Mouse (Mus musculus) liver, embryonic 14.5 days (tissue): Measurements from ENCODE around the gene Fam228a. TPM values are rescaled to one million over a fixed set of nuclear protein-coding genes. Genes with fewer than 3 reads are reported as not detected.
"Not testable (repeated sequence)": the region's sequence is repeated elsewhere in the genome, so short reads cannot be mapped to it uniquely, and the experiment has no call there.

ENCODE experiments used
- ATAC-seq: fragments of 200-750 bp; cut with Nextera tagmentation; 2 replicates; pipeline ENCODE4 v1.8.0; 2017; ENCODE audit warnings: moderate number of reproducible peaks, mild to moderate bottlenecking, moderate library complexity; ENCODE audit not compliant: insufficient read depth
- DNase-seq, 3 experiments: peaks; one replicate each; pipeline ENCODE4 v3.0.0-alpha.2; 2012 to 2013; ENCODE audit warnings: low read depth in 3 of 3, low spot score in 3 of 3
- H3K27ac ChIP-seq: fragments of 300-500 bp; sonication (generic); 2 replicates; pipeline ENCODE4 v1.5.1; 2014; ENCODE audit warnings: moderate library complexity, mild to moderate bottlenecking, control low read depth, inconsistent platforms
- H3K27me3 ChIP-seq: fragments of 300-500 bp; sonication (generic); 2 replicates; pipeline ENCODE4 v1.6.1; 2014; ENCODE audit warnings: mild to moderate bottlenecking, low read length, moderate library complexity; ENCODE audit not compliant: control insufficient read depth, insufficient read depth
- H3K36me3 ChIP-seq: fragments of 300-500 bp; sonication (generic); replicated peaks from 2 replicates; pipeline ENCODE4 v1.6.1; 2014; ENCODE audit warnings: low read depth; ENCODE audit not compliant: control insufficient read depth, insufficient read depth
- H3K4me1 ChIP-seq, 2 experiments: fragments of 200-500 bp in 1 of 2; fragments of 300-500 bp in 1 of 2; sonication (generic) in 1 of 2; replicated peaks; 2 replicates each; pipeline ENCODE4 v1.6.1; 2012 to 2014; ENCODE audit warnings: antibody characterized with exemption in 1 of 2, inconsistent platforms in 1 of 2, low read length in 1 of 2; ENCODE audit not compliant: control insufficient read depth in 2 of 2, insufficient read depth in 2 of 2
- H3K4me2 ChIP-seq: fragments of 300-500 bp; sonication (generic); 2 replicates; pipeline ENCODE4 v1.6.1; 2014; ENCODE audit warnings: low read depth, mild to moderate bottlenecking, control low read depth, moderate library complexity
- H3K4me3 ChIP-seq, 2 experiments: fragments of 200-500 bp in 1 of 2; fragments of 300-500 bp in 1 of 2; sonication (generic) in 1 of 2; 2 replicates each; pipeline ENCODE4 v1.5.1; 2012 to 2014; ENCODE audit warnings: low read depth in 2 of 2, low read length in 2 of 2, mild to moderate bottlenecking in 2 of 2, control low read depth in 1 of 2, inconsistent platforms in 1 of 2, moderate library complexity in 1 of 2; ENCODE audit not compliant: insufficient read depth in 1 of 2
- H3K9ac ChIP-seq: fragments of 300-500 bp; sonication (generic); replicated peaks from 2 replicates; pipeline ENCODE4 v1.6.1; 2014; ENCODE audit warnings: mild to moderate bottlenecking, control low read depth, moderate library complexity
- H3K9me3 ChIP-seq: fragments of 300-500 bp; sonication (generic); 2 replicates; pipeline ENCODE4 v1.6.1; 2016; ENCODE audit warnings: low read length, mixed read lengths; ENCODE audit not compliant: control insufficient read depth
- CTCF ChIP-seq: IDR thresholded peaks from 2 replicates; pipeline ENCODE4 v1.5.1; 2016; ENCODE audit warnings: antibody characterized with exemption, low read depth, control low read depth
- EP300 ChIP-seq: IDR thresholded peaks from 2 replicates; pipeline ENCODE4 v1.6.1; 2016; ENCODE audit warnings: antibody characterized with exemption, low read depth
- WGBS: fragments of 180-500 bp; shearing (Covaris S2); extraction: QIAGEN DNeasy Blood & Tissue Kit; methylation state at CpG from one replicate; pipeline ENCODE4 v1.1.7; 2014; ENCODE audit not compliant: insufficient replicate concordance; 5-methylcytosine and 5-hydroxymethylcytosine counted together
- polyA plus RNA-seq, 2 experiments: library from polyadenylated mRNA; depleted of rRNA in 1 of 2; stranded (reverse) in 1 of 2; unstranded in 1 of 2; fragments of >200 nt; fragmentation: Nextera tagmentation in 1 of 2; extraction: Ambion mirVana in 1 of 2; gene quantifications; 2 replicates each; pipeline versions ENCODE4 v1.2.1 to v1.2.3; 2012 to 2014

Fam228a gene
- 0.09 TPM in 2 replicates for polyA plus RNA-seq (2012; rRNA removed)
- polyA plus RNA-seq (2014; fragmentation: Nextera tagmentation; extraction: Ambion mirVana) = 0.05 TPM in 1 of 2 replicates, not detected in the other

DNA sequence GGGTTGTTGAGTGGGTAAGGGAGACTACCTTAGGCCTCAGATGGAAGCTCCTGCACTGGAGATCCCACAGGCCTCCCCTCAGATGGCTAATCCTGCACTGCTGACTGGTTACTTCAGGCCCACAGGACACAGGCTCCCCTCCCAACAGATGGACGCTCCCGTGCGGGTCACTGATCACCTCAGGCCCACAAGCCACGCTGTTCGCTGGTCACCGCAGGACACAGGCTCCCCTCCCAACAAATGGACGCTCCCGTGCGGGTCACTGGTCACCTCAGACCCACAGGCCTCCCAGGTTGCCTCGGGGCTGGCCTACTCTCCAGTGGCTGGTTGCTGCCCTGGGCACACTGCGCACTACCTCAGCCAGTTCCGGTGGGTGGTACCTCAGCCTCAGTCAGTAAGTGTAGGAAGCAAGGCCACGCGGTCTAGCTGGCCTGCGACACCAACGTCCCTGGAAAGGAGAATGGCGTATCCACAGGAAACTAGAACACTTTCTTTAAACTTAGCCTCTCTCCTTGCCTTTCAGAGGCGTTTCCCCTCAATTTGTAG is at the start of gene Fam228a:
TSS of gene Fam228a (minus strand) at position 400 of the 546 bp plus-strand sequence.
- no peak for DNase-seq
- no peaks in the 10 kb centered on the region for H3K4me1 ChIP-seq
- no peak within 1 kb of the TSS for H3K27ac ChIP-seq
- no peaks in the 10 kb centered on the region for H3K27me3 ChIP-seq
- no peak within 1 kb of the TSS for H3K4me3 ChIP-seq
- TF ChIP-seq EP300 (no peak), CTCF (no peak)
- no peaks in the 10 kb centered on the region for H3K36me3 ChIP-seq
- H3K9me3 ChIP-seq = no peaks in the 10 kb centered on the region
- no peak within 1 kb of the TSS for H3K4me2 ChIP-seq
- ATAC-seq = no peak
- 79% methylated on average over 18 of the region's 18 CpGs for WGBS
- no peak within 1 kb of the TSS for H3K9ac ChIP-seq

- Histone ChIP-seq H3K27ac (no peak overlapping the region), H3K9me3 (no peaks in the 10 kb centered on the region), H3K27me3 (no peaks in the 10 kb centered on the region), H3K36me3 (no peaks in the 10 kb centered on the region), H3K4me3 (no peak overlapping the region), H3K4me2 (no peak overlapping the region), H3K9ac (no peak overlapping the region), H3K4me1 (no peaks in the 10 kb centered on the region)
- no peak for ATAC-seq
- no peak for TF ChIP-seq EP300
- TF ChIP-seq CTCF = no peak
- DNase-seq = no peak
- WGBS = 54% methylated on average over 2 of the region's 2 CpGs
Measured at GRCm38 (mm10) chr12:4784466-4784865, 46.2 kb upstream of the Fam228a start.

GRCm38 (mm10) chr12:4783598-4783997 is 45.4 kb upstream of the Fam228a start:
- Histone ChIP-seq H3K4me3 (no peak overlapping the region), H3K9me3 (no peaks in the 10 kb centered on the region), H3K27ac (no peak overlapping the region), H3K27me3 (no peaks in the 10 kb centered on the region), H3K4me2 (no peak overlapping the region), H3K9ac (no peak overlapping the region), H3K36me3 (no peaks in the 10 kb centered on the region), H3K4me1 (no peaks in the 10 kb centered on the region)
- no peak for ATAC-seq
- WGBS = 50% methylated on average over 5 of the region's 5 CpGs
- TF ChIP-seq CTCF (no peak), EP300 (no peak)
- DNase-seq = no peak

- not testable (repeated sequence) for H3K4me1 ChIP-seq, ATAC-seq, H3K27me3 ChIP-seq, DNase-seq, H3K36me3 ChIP-seq, H3K9me3 ChIP-seq, H3K4me2 ChIP-seq, H3K9ac ChIP-seq, H3K4me3 ChIP-seq, H3K27ac ChIP-seq
- 72% methylated on average over 9 of the region's 9 CpGs for WGBS
Measured at GRCm38 (mm10) chr12:4781725-4782404, 43.6 kb upstream of the Fam228a start.

GRCm38 (mm10) chr12:4781270-4781669 is 43.0 kb upstream of the Fam228a start:
- TF ChIP-seq CTCF = peak; percentile 21; the same call in 1 of the 2 replicates
- TF ChIP-seq EP300 = no peak
- WGBS = 31% methylated on average over 1 of the region's 1 CpGs
- Histone ChIP-seq H3K4me3 (no peak overlapping the region), H3K4me1 (no peaks in the 10 kb centered on the region), H3K36me3 (no peaks in the 10 kb centered on the region), H3K9me3 (no peaks in the 10 kb centered on the region), H3K9ac (no peak overlapping the region), H3K4me2 (no peak overlapping the region), H3K27me3 (no peaks in the 10 kb centered on the region), H3K27ac (no peak overlapping the region)
- DNase-seq = no peak
- no peak for ATAC-seq
